Mouse (Mus musculus) testis, postnatal 10 days (tissue): ENCODE results near the gene Agpat2.

Source experiments
- DNase-seq: peaks from one replicate; pipeline ENCODE4 v3.0.0; 2021; ENCODE audit warnings: low spot score

Gene Agpat2

DNA sequence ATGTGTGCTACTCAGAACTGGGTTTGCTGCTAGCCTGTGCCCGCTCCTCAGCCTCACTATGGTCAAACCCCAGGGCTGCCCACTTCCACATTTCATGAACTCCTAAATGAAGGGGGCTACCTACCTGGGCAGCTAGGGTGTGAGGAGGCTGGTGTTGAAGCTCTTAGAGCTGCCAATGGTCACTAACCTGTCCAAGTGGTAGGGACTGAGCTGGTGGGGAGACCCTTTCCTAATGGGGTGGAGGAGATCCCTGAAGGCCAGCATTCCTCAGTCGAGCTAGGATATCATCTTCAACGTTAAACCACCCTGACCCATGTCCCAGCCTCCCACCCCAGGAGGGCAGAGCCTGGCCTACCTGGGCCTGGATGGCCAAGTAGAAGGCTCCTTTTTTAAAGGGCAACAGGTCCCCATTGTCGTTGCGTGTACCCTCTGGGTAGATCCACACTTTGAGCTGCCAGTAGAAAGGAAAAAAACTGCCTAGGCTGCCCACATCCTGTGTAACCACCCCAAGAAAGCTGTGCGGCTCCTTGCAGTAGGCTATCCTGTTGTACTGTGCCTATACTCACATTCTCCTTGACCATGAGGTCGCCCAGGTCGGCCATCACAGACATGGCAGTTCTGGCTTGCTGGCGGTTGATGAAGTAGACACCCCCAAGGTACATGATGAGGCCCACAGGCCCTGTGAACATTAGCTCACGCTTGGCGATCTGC, 8.3 kb downstream of the Agpat2 start:
- no peak for DNase-seq

DNA sequence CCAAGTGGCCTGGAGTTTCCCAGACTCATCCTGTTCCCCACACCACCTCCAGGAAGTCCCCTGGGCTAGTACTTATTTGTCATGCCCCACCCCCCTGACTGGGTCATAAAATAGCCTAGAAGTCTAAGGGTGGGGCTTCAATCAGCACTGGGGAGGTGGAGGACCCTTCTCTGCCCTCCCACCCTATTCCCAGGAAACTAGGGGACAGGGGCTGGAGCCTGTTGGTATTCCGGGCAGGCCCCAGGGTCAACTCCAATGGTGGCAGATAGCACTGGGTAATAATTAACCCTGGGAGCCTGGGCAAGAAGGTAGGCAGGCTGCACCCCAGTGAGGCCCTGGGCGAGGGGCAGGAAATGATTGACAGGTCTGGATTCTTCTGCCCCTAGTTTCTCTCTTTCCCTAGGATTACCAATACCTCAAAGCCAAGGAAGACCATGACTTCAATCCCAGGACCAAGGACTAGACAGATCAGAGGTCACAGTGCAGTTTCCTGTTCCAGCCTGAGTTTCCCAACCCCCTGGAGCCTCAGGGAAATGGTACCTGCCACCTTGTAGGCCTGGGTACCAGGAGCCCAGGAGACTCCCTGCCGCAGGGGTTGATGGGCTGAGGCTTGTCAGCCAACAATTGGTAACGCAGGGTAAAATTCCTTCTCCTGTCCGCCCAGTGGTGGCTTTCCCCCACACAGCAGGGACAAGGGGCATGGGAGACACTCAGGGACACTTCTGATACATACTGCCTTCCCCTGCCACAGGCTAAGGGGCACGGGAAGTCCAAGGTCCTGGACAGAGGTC, 9.1 kb downstream of the Agpat2 start:
- no peak for DNase-seq

DNA sequence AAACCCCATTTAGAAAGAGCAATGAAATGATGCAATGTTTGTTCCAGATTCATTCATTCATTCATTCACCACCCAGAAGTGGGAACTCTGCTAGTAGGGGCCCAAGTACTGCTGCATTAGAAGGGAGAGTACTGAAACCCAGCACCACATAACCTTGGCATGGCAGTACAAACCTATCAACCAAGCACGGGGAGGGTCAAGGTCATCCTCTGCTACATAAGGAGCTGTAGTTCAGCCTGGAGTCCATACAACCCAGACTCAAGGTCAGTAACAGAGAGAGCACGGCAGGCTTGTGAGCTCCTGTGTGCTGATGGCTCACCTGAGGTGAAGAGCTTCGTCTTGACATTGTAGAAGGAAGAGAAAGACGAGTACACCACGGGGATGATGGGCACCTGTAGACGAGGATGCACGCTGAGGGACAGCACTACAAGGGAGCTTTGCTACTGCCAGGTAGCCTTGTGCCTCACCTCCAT, 9.7 kb downstream of the Agpat2 start:
- DNase-seq, result no peak

DNA sequence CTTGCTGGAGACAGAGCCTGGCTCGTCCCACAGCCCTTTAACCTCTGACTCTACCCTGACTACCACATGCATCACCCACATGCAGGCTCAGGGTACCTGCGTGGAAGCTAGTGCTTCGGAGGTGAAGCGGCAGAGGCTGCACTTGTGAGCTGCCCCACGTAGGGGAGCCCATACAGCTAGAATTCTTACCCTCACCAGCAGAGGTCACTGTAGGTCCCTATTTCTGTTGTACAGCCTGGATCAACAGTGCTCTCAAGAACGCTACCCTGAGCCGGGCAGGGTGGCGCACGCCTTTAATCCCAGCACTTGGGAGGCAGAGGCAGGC, 10.2 kb downstream of the Agpat2 start:
- peak; percentile 63 for DNase-seq

DNA sequence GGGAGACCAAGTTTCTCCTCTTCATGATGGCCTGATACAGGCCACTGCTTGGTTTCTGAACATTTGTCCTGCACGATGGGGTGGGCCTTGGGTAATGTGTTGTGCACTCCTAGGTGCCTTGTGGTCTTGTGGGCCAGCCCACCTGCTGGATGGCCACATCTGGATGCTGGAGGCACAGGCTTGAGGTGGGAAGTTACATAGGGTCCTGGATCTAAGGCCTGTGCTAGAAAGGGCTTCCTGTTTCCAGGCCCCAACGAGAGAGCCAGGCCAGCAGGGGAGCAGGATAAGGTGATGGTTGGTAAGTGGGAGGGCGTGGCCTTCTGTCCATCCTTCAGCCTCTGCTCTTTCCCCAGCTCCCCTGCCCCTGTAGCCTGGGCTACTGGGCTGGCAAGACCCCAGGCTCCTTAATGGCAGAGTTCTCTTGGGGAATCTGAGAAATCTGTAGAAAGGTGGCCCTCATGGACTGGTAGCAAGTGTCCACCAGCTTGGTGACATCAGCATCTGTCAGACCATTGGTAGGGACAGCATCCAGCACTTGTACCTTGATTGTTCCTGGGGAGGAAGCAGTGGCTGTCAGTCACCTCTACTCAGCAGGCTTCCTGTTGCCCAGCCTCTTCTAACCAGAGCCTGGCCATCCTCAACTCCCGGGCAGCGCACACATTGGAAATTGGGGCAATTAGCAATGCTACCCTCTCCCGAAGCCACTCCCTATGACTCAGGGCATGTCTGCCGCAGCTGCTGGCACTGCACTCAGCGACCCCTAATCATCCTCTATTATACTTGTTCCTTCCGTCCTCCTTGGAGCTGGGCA, 10.8 kb downstream of the Agpat2 start:
- no peak for DNase-seq

DNA sequence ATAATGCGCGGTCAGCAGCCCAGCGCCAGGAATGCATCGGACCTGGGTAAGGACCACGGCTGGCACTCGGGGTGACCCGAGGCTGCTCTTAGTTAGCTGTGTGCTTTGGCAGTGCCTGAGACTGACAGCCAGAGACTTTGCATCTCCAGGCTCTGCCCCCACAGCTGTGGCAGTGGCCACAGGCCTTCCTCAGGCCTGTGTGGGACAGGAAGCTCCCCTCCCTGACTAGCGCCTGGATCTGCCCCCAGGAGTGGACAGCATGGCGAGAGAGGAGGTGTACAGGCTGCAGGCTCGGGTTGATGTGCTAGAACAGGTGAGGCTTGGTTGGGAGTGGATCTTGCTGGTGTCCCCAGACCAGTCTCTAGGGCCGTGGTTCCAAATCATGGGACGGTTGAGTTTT, 12.8 kb downstream of the Agpat2 start:
- DNase-seq, result no peak

DNA sequence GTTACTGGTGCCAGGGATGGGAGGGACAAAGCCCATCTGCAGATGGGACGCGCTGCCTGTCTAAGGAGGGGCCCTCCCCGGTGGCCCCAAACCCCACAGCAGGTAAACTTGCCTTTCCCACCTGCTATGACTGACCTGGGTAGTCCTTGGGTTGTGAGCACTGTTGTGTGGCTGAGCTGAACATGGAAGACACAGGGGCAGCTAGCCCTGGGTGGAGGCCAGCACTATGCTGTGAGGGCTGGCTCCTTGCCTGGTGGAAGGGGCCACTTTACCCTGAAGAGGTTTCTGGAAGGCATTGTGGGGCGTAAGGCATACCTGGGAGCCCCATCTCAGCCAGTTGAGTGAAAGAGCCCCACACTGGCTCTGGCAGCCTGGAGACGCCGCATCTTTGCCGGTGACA, 13.3 kb downstream of the Agpat2 start:
- no peak for DNase-seq

DNA sequence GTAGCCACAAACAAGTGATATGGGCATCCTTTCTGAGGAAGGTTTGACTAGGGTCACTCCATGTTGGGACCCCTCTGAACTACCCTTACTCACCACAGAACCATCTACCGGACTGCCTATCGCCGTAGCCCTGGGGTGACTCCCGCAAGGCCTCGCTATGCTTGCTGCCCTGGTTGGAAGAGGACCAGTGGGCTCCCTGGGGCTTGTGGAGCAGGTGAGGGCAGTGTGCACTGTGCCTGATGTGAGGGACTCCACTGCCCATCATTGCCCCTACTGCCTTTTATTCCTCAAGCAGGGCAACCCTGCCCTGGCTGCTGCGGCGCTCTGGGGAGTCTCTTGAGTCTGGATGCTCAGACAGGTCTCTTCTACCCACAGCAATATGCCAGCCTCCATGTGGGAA, 13.9 kb downstream of the Agpat2 start:
- no peak for DNase-seq

DNA sequence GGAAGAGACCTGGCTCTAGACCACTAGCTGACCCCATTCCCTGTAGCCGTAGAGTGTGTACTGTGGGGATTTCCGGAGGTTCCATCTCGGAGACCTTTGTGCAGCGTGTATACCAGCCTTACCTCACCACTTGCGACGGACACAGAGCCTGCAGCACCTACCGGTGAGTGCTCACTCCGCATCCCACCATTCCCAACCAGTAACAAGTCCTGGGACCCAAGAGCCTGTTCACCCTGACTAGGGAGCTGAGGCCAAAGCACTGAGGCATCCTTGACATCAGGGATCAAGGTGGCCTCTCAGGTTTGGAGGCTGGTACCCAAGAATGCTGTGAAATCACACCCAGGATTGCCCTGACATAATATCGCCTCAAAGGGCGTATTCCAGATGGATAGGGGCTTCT, 14.9 kb downstream of the Agpat2 start:
- DNase-seq, result no peak

DNA sequence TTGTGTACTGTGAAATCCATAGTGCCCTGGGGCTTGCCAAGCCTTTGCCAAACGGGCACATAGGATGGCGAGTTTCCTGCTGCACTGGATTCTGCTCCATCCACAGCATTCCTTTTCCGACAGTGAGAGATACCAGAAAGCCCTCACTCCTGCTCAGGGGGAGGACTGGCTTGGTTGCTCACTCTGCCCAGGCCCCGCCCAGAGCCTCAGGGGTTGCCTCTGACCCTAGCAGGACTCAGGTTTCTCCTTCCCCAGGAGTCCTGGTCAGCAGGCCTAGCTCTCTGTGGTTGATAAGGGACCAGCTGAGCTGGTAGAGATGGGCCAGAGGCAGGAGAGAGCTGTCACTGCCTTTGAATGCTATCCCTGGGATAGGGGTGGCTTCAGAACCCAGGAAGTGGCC, 15.6 kb downstream of the Agpat2 start:
- DNase-seq, result no peak

DNA sequence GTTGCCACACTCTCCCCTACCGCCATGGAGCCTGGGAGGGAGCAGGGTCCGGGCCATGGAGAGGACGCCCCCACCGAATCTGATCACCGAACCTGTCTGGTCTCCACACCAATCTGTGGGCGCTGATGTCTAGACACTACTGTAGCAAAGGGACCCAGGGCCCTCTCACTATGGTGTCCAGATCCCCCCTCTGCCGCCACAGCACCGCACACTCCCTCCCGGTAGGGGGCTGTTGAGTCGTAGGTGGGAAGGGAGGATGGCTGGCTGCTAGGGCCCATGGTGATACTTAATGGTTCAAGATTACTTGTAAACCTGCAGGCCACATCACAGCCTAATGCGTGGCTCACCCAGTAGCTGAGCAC, 17.2 kb downstream of the Agpat2 start:
- DNase-seq, result peak; percentile 60

DNA sequence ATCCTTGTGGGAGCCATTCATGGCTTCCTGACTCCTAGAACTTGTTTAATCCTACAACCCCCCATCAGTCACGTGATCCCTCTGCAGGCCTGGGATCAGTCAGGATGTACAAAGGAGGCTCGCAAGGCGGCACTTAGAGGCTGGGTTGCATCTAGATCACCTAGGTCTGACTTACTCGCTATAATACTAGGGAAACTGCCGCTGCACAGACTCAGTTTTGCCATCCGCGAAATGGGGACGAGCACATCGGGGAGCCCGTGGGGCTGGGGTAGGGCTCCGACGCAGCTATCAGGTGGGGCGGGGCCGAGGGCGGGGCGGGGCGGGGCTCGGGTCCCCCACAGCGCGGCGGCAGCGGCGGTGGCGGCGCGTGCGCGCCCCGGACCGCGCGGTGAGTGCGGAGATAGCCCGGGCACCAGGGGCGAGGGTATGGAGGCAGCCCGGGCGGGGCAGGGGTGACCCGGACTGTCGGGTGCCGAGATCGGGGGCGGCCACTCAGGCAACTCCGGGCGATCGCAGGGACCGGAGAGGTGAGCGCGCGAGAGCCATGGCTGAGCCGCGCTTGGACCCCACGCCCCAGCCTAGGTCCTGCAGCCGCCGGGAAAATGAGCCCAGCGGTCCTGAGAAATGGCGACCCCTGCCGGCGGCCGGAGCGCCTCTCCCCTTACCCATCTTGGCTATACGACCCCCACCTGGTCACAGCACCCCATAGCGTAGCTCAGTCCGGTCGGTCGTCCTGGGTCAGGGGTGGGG, 17.7 kb downstream of the Agpat2 start, which contains the start of gene Gm20532:
Gene Gm20532 (plus strand): TSS at position 346 of the 750 bp plus-strand sequence.
- DNase-seq, result peak; percentile 88

DNA sequence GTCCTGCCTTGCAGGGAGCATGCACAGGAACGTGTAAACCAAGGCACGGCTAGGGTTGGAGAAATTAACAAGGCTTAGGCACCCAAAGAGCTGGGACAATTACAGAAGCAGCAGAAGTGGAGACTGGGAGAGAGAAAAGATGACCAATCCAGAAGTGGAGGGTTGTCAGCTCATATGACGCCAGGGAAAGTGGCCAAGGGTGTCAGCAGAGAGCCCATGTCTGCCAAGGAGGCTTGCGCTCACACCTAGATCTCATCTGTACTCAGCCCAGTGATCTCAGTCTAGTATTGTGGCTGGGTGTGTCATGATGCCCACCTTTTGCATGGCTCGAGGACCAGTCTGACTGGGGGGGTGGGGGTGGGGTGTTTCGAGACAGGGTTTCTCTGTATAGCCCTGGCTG, 18.5 kb downstream of the Agpat2 start:
- DNase-seq, result no peak

DNA sequence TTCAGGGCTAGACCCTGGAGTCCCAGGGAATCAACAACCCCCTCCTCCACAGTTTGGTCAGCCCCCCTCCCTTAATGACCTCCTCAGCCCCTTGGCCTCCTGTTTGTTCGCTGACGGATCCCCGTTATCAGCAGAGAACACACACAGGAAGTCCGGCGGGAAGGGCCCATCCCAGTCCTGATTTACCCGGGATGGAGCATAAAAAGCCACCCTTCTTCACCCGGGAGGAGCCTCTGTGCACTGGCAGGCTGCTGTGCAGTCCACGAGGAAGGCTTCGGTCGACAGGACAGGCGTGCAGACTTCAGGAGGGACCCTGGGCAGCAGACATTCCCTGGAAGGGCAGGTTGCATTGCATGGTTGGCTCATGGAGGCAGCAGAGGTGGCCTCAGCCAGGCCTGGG, 20.6 kb downstream of the Agpat2 start:
- DNase-seq, result no peak

DNA sequence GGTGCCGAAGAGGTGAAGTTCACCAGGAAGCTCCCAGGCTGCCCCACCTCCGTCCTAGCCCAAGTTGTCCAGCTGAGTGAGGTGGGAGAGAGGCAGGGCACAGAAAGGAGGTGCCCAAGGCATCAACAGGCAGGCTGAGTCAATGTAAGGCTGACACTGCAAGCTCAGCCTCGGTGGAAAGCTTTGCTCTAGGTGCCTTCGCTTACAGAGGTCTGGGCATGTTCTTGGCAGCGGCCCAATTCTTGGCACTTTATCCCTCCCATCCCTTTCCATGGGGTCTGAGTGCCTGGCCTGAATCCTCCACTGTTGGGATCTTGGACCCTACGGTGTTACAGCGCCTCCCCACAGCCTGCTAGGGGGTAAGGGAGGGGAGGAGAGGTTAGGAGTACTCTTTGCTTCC, 21.5 kb downstream of the Agpat2 start:
- no peak for DNase-seq

DNA sequence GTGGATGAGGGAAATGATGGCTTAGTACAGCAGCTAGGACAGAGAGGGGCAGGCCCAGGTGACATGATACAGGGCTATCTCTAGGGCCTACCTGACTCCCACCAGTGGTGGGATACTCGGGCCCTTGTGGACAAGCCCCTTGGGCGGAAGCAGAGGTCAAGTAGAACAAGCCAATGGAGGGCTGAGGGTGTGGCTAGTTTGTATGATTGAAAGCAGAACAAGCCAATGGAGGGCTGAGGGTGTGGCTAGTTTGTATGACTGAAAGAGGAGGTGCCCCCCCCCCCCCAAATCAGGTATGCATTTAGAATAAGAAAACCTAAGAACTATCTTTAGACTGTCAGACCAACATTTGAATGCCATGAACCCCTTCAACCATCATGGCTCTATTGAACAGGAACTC, 22.0 kb downstream of the Agpat2 start:
- no peak for DNase-seq

DNA sequence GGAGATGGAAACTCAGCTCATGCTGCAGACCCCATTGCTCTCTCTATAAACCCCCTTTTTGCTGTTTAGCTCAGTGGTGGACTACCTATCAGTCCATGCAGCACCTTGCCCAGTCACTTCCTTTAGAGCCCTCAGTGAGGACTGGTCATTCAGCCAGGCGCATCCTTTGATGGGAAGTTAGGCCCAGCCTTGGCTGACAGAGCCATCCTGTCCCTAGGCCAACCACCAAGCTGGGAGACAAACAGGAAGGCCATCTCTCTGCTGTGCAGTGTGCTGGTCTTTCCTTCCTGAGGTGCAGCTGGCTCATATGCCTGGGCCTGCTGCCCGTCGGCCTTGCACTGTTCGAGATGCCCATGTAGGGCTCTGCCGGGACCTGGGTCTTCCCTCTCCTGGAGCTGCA, 23.5 kb downstream of the Agpat2 start:
- DNase-seq, result no peak

DNA sequence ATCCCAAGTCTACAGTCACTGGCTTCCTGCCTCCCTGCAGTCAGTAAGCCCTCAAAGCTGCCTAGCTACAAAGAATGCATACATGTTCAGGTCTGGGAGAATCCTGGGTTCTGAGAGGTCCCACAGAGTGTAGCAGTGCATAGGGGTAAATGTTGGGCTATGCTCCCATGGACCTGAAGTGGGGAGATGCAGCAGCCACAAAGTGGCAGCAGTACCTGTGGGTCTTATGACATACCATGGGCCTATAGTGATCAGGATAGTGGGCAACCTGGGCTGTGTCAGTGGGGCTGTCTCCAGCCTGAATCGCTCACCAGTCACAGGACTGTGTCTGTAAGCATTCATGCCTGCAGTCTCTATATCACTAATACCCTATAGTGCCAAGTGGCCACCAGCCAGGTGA, 24.5 kb downstream of the Agpat2 start, which contains the start of gene Egfl7:
Gene Egfl7 (plus strand): TSS at position 301 of the 400 bp plus-strand sequence.
- DNase-seq, result no peak

DNA sequence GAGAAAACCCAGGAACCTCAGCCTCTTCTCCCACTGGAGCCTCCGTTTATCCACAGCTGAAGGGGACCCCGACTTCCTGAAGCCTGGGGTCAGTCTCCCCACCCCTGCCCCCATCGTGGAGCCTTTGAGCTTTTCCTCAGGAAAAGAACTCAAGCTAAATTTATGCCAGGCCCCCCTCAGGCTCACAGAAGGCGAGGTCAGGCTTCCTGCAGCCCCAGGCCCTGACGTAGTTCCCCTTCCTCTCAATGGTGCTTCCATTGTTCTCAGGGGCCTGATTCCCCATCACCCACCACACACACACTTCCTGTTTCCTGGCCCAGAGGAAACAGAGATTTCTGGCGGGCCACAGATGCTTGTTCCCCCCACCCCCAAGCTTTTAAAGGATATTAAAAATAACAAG, 25.8 kb downstream of the Agpat2 start:
- DNase-seq, result no peak

DNA sequence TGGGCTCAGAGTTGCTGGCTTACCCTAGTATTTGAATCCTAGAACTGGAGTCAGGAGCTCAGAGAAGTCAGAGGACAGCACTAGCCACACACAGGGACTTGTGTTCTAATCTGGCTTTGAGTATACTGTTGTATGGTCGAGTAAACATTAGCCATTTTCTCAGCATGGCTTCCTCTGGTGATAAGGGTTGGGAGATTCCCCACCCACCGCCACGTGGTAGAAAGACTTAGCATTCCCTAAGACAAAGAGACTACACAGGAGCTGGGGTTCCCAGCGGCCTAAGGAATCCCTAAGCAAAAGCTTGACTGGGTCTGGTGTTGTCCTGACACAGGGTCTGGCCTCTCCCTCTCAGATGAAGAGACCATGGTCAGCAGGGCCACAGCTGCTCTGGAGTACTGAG, 27.8 kb downstream of the Agpat2 start:
- DNase-seq, result no peak

DNA sequence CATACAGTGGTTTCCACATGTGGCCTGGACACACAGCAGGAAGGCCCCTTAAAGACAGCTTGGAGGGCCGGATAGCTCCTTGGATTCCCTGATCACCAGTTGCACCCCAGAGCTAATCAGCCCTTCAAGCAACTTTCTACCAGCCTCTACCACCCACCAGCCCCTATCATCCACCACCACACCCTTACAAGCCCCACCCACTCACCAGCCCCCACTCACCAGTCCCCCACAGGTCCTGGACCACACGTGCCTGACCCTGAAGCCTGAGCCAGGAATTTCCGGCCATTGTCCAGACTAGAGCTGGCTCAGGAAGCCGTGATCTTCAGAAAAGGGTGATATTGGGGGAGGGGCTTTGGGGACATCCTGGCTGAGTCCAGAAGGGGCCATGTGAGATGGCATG, 28.4 kb downstream of the Agpat2 start:
- DNase-seq, result no peak

DNA sequence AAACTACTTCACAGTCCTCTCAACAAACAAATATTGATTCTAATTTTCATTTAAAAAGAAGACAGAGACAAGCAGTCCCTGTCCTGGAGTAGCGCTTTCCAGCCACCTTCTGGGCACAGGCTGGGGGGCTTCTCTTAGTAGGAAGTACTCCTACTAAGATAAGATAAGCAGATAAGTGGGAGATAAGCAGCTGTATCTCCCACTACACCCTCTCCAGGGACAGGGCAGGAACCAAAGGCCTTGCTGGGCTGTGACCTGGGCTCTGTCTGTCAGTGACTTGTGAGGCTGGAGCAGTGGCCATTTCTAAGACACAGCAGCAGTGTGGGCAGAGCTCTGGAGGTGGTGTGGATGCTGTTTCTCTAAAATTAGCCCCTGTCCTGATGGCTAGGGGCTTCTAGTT, 28.8 kb downstream of the Agpat2 start:
- no peak for DNase-seq
